Mouse (Mus musculus): Measurements from ENCODE around the gene Sox5.

The Sox5 gene

DNA sequence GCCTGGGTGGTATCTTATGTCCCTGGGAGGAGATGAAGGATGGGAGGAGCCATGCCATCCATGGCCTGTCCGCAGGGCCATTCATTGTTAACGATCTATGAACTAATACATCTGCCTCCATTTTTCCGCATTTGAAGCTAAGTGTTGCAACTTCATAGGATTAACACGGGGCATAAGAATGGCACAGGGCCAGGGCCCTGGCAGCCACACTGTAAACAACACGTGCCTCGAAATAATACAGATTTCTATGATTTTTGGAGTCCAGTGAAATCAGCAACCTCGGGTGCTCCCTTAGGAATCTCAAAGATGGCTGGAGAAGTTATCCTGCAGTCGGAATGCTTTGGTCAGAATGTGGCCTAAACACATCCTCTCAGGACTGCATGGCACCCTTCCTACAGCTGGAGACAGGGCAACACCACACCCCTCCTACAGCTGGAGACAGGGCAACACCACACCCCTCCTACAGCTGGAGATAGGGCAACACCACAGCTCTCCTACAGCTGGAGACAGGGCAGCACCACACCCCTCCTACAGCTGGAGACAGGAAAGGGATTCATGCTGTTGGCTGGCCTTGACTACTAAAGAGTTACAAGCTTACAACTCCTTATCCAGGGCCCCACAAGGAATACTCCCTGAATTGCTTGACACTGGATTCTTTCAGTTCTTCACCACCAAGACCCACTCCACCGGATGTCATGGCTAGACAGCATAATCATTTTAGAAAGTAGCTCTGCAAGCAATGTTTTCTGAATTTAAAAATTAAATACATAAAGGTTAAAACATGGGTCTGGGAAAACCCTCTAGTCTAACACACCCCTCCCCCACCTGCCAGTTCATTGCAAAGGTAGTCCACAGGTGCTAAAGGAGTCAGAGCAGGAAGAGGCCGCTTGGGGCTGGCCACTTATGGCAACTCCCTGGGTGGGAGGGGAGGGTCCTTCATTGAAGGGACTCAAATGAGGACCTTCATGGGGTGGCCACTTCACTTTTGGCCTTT lies 122.4 kb downstream of the Sox5 start:
- DNase-seq (ENCODE audit: low spot score in 2 of 2) = no peak

DNA sequence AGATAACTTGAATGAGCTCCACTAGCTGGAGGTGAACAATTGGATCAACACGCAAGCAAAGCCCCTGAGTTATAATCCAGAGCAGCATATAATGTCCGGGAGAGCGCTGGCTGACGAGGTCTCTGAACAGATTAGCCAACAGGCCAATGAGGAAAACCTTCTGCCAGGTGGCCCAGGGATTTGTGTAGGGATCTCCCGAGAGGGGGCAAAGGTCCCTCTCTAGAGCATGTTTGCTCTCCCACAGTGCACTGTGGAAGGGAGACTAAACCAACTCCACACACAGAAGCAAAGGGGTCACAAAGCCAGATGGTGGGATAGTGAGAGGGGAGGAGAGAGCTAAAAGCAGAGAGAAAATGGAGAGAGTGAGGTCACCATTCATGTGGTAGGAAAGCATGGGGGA lies 128.9 kb downstream of the Sox5 start:
- no peak for DNase-seq (ENCODE audit: low spot score in 2 of 2)

DNA sequence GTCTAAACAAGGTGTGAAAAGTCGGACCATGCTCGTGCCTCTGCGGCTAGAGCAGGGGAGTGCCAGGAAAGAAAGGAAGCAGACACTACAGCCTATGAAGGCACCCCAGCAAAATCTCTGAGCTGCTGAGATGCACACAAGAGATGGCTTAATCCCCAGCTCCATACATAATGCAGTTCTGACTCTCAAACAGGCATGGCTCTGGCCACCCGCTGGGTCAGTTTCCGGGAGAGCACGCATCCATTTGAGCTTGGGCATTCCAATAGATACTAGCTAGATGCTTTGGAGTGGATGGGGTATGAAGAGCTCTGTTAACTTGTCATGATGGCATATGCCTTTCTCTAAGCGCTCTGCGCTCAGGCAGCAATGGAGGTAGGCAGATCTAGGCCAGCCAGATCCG lies 132.9 kb downstream of the Sox5 start:
- no peak for DNase-seq (ENCODE audit: low spot score in 2 of 2)

DNA sequence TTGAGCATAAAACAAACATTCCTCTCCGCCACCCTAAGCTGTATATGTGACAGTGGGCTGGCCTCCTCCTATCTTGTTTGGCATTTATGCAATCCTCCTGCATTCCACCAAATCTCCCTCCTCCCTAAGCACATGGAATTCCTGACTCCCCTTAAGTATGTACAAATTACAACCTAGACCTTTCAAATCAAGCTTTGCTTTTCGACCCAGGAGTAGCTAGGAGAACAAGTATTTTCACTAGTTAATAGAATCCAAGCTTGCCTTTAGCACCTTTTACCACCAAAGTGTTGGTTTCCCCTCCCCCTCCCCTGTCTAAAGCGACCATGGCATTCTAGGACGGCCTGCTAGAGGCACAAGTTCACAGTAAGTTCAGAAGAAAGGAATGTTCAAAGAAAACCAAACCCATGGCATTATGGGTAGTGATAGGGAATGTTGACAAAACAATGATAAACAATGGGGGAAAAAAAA lies 133.6 kb downstream of the Sox5 start:
- no peak for DNase-seq (ENCODE audit: low spot score in 2 of 2)

DNA sequence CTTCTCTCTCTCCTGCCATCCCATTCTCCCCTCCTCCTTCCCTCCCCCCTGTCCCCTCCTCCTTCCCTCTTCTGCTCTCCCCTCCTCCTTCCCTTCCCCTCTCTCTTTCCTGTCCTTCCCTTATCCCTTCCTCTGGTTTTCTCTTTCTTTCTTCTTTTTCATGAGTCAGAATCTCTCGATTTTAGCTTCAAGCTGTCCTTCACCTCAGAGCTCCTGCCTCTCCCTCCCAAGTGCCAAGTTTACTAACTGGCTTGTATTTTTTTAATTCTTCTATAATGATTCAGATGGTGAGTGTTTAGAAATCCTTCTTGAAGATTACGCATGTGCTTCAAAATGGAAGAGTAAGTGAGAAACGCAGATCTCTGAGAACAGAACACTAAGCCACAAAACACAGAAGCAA lies 135.4 kb downstream of the Sox5 start:
- DNase-seq (ENCODE audit: low spot score in 2 of 2) = no peak

DNA sequence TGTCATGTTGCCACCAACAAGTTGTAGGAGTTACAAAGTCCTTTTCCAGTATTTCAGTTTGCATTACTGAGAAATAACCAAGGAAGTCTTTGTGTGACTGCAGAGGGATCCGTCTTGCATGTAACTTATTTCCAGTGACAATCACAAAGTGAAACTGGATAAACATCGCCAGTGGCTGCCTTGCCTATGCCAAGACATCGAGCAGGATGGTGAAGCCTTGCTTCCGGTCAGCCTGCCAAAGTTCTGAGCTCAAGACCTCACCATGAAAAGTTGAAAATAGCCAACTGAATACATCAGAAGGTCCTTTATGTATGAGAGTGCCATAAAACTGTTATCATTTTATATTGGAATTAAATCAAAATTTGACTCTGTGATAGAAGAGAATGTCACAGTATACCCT lies 136.0 kb downstream of the Sox5 start:
- DNase-seq (ENCODE audit: low spot score in 2 of 2) = no peak

DNA sequence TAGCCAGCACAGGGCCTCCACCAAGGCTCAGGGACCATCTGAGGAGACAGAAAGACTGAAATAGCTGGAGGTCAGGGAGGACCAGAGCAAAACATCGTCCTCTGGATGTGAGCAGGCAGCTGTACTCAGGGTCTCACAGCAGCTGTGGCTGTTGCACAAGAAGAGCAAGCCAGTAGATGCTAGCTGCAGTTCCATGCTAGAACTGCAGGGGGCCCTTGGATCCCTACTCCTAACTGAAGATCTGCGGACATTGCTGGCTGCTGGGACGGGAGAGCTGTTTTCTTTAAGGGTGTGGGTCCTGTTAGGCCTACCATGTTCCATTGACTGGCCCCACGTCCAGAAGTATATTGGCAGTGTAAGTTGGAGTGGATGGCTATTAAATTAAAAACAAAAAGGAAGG lies 137.1 kb downstream of the Sox5 start:
- DNase-seq (ENCODE audit: low spot score in 2 of 2) = peak; percentile 14 to 68

DNA sequence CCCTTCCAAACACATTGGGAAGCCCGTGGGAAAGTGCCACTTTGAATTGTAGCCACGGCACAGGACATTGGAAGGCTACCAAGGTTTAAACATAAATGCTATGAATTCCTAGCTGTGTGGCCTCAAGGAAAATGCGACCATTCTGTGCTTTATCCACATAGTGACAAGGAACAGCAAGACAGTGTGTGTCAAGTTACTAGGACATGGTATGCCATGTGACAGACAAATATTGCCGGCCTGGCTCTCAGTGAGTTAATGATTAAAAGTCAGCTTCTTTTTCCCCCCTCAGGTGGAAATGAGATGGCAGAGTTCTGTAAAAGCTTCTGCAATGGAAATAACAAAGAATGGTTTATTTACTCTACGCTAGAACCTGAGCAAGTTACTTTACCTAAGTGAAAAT lies 138.2 kb downstream of the Sox5 start:
- no peak for DNase-seq (ENCODE audit: low spot score in 2 of 2)

DNA sequence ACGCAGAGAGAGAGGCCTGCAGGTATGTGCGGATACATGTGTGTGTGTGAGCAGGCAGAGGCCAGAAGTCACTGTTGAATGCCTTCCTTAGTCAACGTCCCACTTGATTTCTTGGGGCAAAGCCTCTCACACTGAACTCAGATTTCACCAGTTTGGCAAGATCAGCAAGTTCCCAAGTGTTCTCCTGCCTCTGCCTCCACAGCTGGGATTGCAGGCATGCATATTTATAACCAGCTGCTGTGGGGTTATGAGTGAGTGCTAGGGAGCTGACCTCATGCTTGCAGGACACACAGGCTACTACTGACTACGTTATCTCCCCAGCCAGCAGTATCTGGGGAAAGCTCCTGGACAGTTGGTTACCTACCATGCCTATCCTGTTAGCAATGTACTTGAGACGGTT lies 139.9 kb downstream of the Sox5 start:
- no peak for DNase-seq (ENCODE audit: low spot score in 2 of 2)

DNA sequence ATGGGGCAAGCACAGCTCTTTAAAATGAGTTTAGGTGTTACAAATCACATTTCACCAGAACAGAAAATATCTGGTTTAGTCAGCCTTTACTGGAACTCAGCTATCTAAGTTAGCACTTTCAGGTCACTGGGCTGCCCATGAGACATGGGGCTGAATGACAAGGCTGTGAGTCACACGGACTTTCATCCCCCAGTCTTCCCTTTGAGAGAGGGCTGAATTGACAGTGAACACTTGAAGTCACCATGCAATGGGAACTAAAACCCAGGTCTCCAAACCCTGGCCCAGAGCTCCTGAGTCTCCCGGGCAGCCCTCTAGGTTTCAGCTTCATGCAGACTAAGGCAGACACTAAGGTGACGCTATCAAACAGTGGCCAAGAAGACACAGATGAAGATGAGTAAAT lies 141.2 kb downstream of the Sox5 start:
- no peak for DNase-seq (ENCODE audit: low spot score in 2 of 2)

DNA sequence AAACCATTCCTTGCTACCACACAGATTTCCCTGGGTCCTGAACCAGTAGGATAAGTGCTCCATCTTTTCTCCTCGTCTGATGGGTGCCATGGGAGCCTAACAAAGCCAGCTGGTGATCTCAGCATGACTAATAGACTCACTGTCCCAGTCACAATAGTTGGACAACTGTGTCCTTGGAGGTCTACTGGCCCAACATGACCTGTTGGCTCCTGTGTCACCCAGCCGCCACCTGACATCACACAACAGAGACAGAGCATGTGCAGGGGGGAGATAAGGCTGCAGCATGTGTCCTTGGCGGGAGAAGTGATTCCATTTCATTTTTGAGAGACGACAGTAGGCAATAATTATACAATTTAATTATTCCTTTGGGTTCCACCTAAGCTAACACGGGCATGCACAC lies 143.2 kb downstream of the Sox5 start:
- DNase-seq (ENCODE audit: low spot score in 2 of 2) = no peak

DNA sequence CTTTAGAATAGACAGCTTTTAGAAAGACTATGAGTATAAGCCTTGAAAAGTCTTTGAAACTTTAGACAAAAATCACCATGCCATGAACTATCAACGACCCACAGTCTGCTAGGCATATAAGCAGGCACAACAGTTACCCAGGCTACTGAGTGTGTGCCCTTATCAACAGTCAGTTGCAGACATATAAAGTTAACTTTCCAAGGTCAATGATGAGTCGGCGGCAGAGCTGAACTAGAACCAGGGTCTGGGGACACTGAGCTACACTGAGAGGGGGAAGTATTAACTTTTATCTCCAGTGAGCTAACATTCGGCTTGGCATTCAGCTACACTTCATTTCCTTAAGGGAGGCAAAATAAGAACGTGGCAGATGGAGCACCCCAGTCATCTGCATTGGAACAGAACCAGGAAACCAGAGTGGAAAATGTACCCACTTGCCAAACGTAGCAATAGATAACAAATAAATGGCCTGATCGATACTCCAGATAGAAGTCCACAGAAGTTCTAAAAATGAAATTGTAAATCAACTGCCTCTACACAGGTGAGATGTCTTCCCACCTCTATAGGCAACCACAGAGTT lies 154.2 kb downstream of the Sox5 start:
- no peak for DNase-seq (ENCODE audit: low spot score in 2 of 2)

DNA sequence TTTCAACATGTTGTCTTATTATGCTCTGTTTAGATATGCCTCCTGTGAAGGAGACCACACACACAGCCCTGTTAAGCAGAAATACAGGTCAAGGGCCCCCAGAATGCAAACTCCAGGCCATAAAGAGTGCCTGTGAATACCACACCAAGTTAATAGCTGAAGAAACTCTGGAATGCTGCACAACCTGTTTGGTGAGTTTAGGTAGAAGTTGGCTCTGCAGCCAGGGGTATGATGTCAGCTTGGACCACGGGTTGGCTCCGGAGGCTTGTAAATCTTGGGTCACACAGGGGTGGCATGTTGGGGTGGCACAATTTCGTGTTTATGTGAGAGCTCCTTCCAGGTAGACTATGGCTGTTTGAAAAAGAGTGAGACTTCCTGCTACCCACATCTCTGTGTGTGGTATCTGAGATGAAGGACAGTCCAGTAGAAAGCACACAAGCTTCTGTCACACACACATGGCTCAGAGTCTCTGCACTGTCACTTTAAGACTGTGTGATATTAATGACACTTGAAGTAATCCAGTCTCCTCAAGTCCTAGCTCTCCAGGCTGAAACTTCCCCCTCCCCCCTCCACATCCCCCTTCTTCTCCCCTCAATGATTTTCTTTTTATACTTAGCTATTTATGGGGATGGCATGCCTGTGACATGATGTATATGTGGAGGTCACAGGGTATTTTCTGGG lies 160.5 kb downstream of the Sox5 start:
- DNase-seq (ENCODE audit: low spot score in 2 of 2) = no peak

DNA sequence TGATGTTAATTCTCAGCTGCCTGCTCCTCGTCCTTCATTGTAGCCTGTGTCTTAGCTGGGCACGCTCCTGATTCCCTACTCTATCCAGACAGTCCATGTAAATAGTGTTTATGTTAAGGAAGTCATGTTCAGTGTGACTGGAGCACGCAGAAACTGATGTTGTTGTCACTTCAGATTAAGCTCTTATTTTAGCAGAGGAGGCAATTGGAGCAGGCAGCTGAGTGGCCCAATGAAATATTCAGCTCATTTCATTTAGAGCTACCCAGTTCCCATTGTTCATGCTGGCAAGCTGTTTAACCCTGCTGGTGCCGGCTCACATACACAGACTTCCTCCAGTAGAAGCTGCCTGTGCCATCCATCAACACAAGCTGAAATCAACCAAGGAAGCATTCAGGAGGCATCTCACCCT lies 170.4 kb downstream of the Sox5 start:
- no peak for DNase-seq (ENCODE audit: low spot score in 2 of 2)

DNA sequence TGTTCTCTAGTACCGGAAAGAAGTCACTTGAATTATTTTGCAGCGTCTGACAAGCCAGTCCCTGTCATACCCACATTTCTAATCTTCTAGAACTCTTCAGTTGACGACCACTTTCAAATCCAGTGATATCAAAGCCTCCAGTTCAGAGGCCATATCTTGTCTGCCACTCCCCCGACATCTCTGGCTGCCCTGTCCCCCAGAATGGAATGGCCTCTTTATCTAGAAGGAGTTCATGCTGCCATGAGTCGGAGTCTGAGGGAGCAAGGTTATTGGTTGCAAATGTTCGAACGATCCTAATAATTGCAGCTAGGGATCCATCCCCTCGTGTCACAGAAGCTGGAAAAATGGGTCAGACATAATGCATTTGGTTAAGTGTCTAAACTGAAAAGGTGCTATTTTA lies 170.9 kb downstream of the Sox5 start:
- no peak for DNase-seq (ENCODE audit: low spot score in 2 of 2)

DNA sequence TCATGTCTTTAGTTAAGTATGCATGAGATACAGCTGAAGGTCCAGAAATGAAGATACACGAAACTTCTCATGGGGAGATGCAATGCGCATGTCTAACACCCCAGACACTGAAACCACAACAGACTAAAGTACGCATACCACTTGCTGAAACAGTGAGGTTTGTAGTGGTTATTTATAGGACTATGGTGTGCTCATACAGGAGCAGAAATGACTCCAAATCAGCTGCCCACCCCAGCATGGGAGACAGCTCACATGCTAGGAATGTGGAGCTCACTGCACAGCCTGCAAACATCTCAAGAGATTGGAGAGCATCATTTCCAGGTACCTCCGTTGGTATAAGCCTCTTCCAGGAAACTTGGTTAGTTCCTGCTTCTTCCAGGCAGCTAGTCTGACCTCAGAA lies 178.9 kb downstream of the Sox5 start:
- no peak for DNase-seq (ENCODE audit: low spot score in 2 of 2)

DNA sequence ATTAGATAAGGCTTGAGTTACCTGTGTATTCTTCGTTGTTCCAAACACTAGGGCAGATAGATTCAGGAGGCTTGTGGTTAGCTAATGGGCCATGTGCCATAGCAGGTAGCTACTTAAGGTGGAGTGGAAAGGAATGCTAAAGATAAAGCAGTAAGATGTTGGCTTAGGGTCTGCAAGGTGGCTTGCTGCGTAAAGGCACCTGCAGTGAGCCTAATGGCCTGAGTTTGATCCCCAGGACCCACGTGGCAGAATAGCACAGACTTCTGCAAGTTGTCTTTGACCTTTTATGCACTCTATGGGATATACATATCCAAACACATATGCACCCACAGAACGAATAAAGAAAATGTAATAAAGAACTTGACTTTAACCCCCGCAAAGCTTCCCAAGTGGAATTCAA lies 181.4 kb downstream of the Sox5 start:
- DNase-seq (ENCODE audit: low spot score in 2 of 2) = no peak

DNA sequence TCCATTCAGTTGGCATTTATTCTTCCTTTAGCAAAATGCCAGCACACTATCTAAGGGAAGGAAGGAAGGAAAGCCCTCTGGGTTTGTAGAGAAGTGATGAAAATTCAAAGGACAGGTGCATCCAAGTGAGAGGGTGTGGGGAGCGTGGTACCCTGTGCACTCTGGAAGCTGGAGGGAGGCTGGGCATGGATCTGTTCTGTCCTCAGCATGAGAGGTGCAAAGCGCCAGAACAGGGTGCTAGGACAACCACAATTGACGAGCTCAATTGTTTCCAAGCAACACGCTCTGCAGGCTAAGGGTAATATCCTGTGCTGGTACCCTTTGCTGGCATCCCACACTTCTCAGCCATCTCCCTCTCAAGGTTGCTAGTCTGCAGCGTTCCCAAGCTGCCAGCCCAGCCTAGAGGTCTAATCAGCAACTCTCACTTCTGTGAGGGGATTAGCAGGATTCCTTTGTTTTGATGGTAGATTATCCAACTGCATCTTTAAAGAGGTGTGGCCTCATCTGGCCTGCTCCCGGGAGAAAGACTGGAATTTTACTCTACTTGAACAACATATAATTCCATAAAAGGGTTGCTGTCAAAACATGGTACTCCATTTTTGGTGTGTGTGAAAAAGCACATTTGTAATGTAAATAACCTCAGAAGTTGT lies 183.3 kb downstream of the Sox5 start:
- DNase-seq (ENCODE audit: low spot score in 2 of 2) = no peak

DNA sequence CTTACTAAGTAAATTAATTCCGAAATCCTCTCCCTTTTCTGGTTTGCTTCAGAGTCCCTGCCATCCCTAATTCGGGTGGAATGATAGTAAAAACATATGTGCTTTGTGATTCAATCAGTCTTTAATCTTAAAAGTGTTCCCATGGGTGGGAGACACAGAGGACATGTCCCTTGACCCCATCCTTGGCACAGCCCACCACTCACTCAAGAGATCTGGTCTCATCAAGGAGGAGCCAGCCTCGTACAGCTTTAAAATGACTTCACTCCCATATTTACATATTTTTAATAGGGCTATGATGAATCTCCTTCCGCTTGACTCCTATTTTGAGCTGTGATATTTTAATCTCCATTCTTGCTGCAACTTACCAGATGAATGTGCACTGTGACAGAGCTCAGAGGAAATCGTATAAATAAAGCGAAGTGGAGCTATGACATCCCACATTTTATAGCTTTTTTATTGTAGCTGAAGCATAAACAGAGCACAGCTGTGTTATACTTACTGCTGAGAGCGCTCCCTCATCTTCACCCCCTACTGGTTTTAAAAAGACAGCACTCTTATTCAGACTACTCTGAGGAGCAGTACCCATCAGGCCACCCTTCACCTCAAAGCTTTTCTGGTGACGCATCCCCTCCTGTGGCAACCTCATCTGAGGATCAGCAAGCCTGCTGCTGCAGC lies 185.1 kb downstream of the Sox5 start:
- no peak for DNase-seq (ENCODE audit: low spot score in 2 of 2)

DNA sequence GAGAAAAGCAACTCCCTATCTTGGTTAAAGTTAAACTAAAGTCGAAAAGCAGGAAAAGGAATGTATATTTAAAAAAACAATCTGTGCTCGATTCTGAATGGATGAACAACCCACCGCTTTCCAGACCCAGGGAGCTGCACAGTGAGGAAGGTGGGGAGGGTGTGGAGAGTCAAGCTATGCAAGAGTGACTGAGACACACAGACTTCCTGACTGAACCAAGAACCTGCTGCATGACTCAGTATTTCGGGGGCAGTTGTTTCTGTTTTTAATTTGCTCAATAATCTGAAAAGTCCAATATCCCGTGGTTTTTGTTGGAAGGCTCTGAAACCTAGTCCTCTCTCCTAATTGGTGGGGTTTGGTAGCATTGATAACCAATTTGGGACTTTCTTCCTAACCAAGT lies 196.9 kb downstream of the Sox5 start:
- no peak for DNase-seq (ENCODE audit: low spot score in 2 of 2)

DNA sequence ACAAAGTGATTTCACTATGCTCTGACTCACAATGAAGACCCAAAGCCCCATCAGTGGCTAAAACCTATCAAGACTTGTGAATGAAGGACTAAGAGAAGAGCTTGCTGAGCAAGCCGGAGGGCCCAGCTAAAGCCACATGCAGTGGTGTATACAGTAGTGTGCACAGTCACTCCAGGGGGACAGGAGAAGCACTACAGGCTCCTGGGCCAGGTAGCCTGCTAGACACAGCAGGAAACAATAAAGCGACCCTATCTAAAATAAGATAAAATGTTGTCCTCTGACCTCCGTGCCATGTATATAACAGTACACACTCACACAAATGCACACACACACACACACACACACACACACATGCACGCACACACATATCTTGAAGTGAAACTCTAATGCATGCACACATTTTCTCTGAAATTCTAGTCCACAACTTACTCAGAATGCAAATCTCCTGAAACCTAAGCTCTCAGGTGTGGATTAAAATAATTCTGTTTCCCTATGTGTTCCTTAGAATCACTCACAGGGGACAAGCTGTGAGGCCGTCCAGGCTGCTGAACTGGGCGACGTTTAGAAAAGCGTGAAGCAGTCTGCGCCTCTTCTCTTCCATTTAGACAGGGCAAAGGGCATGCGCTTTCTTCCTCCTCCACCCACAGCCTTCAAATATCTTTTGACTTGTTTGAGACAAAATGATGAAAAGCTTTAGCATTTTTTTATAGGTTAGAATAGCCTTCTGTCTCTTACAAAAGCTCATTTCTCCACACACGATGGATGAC lies 197.5 kb downstream of the Sox5 start:
- no peak for DNase-seq (ENCODE audit: low spot score in 2 of 2)
